Mouse (Mus musculus): ENCODE measurements at regions not wholly inside any gene's neighbourhood (a gene's known extent, or its start where the extent isn't known, plus 50 kb on each side); places are given as distances from the start of the nearest gene placed in this dataset.
"Not testable (repeated sequence)": the region's sequence is repeated elsewhere in the genome, so short reads cannot be mapped to it uniquely, and the experiment has no call there.

- ATAC-seq (ENCODE audit: poor library complexity, severe bottlenecking), result no peak
These were observed 61.6 kb downstream of the Zxdb start for GRCm38 (mm10) chrX:94785983-94786382.

DNA sequence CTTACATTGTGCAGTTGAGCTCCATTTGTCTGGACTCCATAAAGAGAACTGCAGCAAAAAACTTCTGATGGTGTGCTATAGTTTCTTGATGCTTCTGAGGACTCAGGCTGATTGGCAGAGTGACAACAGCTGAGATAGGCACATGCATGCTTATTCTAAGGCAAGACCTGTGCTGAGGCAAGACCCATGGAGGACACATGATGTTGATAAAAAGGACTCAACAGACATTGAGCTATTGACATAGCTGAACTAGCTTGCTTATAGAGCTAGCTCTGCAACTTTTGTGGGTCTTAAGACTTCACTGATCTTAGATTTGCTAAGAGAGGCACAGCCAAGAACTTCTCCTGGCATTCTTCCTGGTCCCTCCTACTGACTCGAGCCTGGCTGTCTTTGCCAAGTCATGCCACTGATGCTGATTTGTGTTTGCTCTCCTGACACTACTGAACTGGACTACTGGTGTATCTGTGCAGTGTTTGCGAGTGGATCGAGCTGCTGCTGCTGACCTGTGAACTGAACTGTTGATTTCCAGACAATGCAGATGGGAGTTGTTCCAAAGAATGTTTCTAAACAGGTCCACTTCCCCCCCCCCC, 64.1 kb downstream of the Zxdb start:
- ATAC-seq (ENCODE audit: poor library complexity, severe bottlenecking), result no peak

DNA sequence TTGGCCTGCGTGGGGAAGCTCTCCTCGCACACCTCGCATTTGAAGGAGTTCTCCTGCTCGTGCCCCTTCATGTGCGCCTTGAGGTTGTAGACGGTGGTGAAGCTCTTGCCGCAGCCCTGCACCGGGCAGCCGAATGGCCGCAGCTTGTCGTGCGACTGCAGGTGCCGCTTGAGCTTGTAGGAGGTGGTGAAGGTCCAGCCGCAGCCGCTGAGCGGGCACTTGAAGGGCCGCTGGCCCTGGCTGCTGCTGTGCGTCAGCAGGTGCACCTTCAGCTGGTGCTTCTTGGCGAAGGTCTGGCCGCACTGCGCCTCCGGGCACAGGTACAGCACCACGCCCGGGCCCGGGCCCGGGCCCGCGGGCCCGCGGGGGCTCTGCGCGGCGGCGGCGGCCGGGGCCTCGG, 72.5 kb downstream of the Zxdb start:
- peak; percentile 48 for ATAC-seq (ENCODE audit: poor library complexity, severe bottlenecking)

GRCm38 (mm10) chrX:94797348-94798182, 73.2 kb downstream of the Zxdb start:
- peak; percentile 71 for ATAC-seq (ENCODE audit: poor library complexity, severe bottlenecking)

DNA sequence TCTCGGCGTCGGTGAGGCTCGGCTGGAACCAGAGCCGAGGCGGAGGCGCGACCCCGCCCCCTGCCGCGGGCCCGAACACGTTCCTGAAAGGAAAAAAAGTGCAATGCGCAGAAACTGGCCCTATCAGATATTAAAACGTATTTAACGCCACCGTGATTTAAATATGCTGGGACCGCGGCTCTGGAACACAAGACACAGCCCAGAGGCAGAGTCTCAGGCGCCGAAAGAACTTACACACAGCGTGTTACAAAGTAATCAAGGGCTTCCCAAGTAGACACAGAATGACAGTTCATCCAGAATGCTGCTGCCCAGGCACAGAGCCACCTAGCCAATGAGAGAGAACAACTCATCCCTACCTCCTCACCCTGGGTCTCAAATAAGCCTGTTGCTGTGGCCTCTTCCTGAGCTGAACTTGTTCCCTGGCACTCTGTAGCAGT, 73.8 kb downstream of the Zxdb start:
- peak; percentile 70 for ATAC-seq (ENCODE audit: poor library complexity, severe bottlenecking)

DNA sequence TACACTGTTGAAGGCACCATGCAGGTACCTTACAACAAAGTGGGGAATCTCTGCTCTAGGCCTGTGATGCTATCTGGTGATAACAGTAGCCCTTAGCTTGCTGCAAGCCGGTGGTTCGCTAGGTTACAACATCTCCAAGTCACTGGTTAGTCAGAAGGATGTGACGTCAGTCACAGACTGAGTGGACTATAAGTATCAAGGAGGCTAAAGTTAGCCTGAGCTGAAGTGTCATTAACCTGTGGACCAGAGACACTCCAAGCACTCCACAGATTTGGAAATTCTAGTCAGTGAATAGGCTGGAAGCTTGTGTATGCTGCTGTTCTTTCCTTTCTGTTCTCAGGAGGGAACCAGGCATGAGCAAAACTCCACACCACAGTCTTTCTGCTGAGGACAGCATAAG, 88.4 kb downstream of the Zxdb start:
- 0 out of 2 replicates have a peak, but pooled peaks have one; percentile 35 for ATAC-seq (ENCODE audit: poor library complexity, severe bottlenecking)

- ATAC-seq (ENCODE audit: poor library complexity, severe bottlenecking), result not testable (repeated sequence)
These were observed 103.2 kb downstream of the Zxdb start for GRCm38 (mm10) chrX:94827524-94827923.

DNA sequence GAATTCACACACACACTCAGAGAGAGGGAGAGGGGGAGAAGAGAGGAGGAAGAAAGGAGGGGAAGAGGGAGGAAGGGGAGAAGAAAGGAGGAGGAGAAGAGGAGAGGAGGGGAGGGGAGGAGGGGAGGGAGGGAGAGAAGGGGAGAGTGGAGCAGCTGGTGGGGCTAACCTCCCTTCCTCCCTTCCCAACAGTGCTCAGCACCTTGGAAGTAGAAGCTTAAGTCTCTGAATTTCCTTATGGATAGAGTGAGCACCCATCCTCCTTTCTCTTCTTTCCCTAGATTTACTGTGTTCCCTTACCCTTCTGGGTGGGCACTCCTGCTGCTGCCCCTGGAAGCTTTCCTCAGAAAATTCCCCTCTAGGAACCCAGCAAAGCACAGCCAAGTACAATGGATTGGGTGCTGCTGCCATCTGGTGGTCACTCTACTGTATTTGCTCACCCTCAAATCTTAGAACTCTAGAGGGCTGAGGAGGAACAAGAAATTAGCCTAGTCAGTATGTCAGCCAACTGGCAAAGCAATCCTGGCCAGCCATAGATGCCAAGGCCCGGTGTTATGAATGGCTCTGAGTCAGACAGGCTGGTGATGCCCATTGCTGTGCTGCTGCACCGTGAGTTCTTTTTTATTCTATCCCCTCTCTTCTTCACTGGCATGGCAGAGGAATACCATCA, 119.9 kb downstream of the Zxdb start:
- peak; percentile 96 for ATAC-seq (ENCODE audit: poor library complexity, severe bottlenecking)

DNA sequence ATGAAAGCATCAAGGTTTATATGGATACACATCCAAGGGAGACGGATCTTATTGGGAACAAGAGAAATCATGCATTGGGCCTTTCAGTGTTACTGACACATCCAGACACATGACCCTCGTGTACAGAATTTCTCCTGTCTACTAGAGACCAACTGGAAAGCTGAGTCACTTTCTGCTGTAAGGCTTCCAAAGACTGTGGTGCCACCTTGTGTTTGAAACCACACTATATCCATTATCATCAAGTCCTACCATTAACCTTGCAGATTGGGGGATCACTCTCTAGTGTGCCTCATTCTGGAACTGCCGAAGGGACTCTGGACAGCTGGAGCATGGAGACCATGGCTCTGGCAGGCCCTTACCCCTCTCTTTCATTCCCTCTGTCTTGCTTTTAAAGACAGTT, 125.2 kb downstream of the Zxdb start:
- not testable (repeated sequence) for ATAC-seq (ENCODE audit: poor library complexity, severe bottlenecking)

GRCm38 (mm10) chrX:94857501-94857900, 133.1 kb downstream of the Zxdb start:
- ATAC-seq (ENCODE audit: poor library complexity, severe bottlenecking), result no peak

DNA sequence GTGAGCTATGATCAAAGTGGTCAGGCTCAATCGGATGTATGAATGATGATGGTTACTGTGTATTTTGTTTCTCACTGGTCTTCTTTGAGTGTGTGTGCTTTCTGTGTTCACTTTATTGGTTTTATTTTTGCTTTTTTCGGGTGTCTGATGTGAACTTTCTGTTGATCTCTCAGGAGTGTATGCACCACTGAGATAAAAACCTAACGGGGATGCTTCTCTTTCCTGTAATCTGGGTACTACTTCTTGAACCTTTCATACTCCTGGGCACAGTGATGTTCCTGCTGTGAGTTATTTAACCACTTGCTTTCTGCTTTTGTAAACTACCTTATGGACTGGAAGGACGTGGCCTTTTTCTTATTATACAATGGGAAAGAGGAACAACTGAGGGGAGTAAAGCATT, 133.6 kb downstream of the Zxdb start:
- no peak for ATAC-seq (ENCODE audit: poor library complexity, severe bottlenecking)

- ATAC-seq (ENCODE audit: poor library complexity, severe bottlenecking), result no peak
These were observed 138.8 kb downstream of the Zxdb start for GRCm38 (mm10) chrX:94863123-94863522.

GRCm38 (mm10) chrX:94865531-94866502, 141.4 kb downstream of the Zxdb start:
- peak; percentile 100 for ATAC-seq (ENCODE audit: poor library complexity, severe bottlenecking)

- ATAC-seq (ENCODE audit: poor library complexity, severe bottlenecking), result not testable (repeated sequence)
These were observed 142.9 kb downstream of the Spin4 start for GRCm38 (mm10) chrX:94883547-94883946.
